Mouse (Mus musculus) right cerebral cortex, postnatal 14 days (tissue): ENCODE results near the gene Pkdcc.

Source experiments
- DNase-seq: peaks from one replicate; pipeline ENCODE4 v3.0.0; 2022

Gene Pkdcc

GRCm38 (mm10) chr17:83214674-83215528 lies at the start of gene Pkdcc:
TSS of gene Pkdcc (plus strand) at chr17:83215292.
- DNase-seq, result peak; percentile 81

- no peak for DNase-seq
Measured at GRCm38 (mm10) chr17:83166195-83166594, 48.9 kb upstream of the Pkdcc start.

- no peak for DNase-seq
Measured at GRCm38 (mm10) chr17:83176146-83176545, 38.9 kb upstream of the Pkdcc start.

GRCm38 (mm10) chr17:83178483-83179150 lies 36.5 kb upstream of the Pkdcc start:
- DNase-seq, result no peak

GRCm38 (mm10) chr17:83179151-83179531 lies 36.0 kb upstream of the Pkdcc start:
- DNase-seq, result no peak

- no peak for DNase-seq
Measured at GRCm38 (mm10) chr17:83179569-83179968, 35.5 kb upstream of the Pkdcc start.

GRCm38 (mm10) chr17:83181086-83181485 lies 34.0 kb upstream of the Pkdcc start:
- DNase-seq, result no peak

GRCm38 (mm10) chr17:83181592-83181991 lies 33.5 kb upstream of the Pkdcc start:
- DNase-seq, result no peak

GRCm38 (mm10) chr17:83182061-83182664 lies 32.9 kb upstream of the Pkdcc start:
- DNase-seq, result no peak

- DNase-seq, result no peak
Measured at GRCm38 (mm10) chr17:83182780-83183179, 32.3 kb upstream of the Pkdcc start.

- no peak for DNase-seq
Measured at GRCm38 (mm10) chr17:83187751-83188565, 27.1 kb upstream of the Pkdcc start.

GRCm38 (mm10) chr17:83190810-83191209 lies 24.3 kb upstream of the Pkdcc start:
- no peak for DNase-seq

GRCm38 (mm10) chr17:83194491-83194890 lies 20.6 kb upstream of the Pkdcc start:
- DNase-seq, result no peak

GRCm38 (mm10) chr17:83197361-83197923 lies 17.6 kb upstream of the Pkdcc start:
- no peak for DNase-seq

- DNase-seq, result no peak
Measured at GRCm38 (mm10) chr17:83200469-83200868, 14.6 kb upstream of the Pkdcc start.

GRCm38 (mm10) chr17:83201257-83201656 lies 13.8 kb upstream of the Pkdcc start:
- DNase-seq, result no peak

- DNase-seq, result no peak
Measured at GRCm38 (mm10) chr17:83203692-83204383, 11.3 kb upstream of the Pkdcc start.

- DNase-seq, result no peak
Measured at GRCm38 (mm10) chr17:83207296-83207695, 7.8 kb upstream of the Pkdcc start.

GRCm38 (mm10) chr17:83208455-83208854 lies 6.6 kb upstream of the Pkdcc start:
- no peak for DNase-seq

GRCm38 (mm10) chr17:83210531-83210930 lies 4.6 kb upstream of the Pkdcc start:
- no peak for DNase-seq

- no peak for DNase-seq
Measured at GRCm38 (mm10) chr17:83211196-83211595, 3.9 kb upstream of the Pkdcc start.

GRCm38 (mm10) chr17:83212422-83212821 lies 2.7 kb upstream of the Pkdcc start:
- no peak for DNase-seq
